Mouse (Mus musculus) thymus, postnatal 36 days (tissue): ENCODE measurements around the gene Pilra.

Experiments used
- DNase-seq, 2 experiments: peaks; one replicate each; pipeline ENCODE4 v3.0.0; 2022; ENCODE audit warnings: mixed read lengths in 2 of 2

Gene Pilra

DNA sequence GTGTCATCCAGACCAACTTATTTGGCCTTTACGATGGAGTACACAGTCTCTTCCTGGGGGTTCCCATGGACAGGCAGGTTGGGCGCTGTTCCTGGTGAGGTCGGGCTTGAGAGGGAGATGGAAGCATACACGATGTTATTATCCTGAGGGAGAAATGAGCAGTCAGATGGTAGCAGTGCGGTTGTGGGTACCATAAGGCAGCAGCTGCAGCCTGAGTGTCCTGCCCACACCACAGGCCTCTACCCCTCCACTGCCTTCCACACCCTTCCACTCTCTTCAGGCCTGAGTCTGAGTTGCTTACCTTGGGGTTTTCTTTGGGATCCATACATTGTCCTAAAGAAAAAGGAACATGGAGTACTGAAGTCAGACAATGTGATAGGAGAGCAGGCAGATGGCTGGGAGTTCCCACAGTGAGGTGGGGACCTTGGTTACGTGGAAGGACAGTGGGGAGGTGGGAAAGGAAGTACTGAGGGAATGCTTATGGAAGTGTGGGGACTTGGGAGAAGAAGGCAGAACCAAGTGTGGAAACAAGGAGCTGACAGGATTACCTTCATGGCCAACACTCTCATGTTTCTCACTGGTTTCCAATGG lies 12.5 kb downstream of the Pilra start:
- no peak for DNase-seq

- DNase-seq, result no peak
Measured at GRCm38 (mm10) chr5:137822602-137823001, 13.5 kb downstream of the Pilra start.

- DNase-seq, result no peak
Measured at GRCm38 (mm10) chr5:137822126-137822525, 14.0 kb downstream of the Pilra start.

DNA sequence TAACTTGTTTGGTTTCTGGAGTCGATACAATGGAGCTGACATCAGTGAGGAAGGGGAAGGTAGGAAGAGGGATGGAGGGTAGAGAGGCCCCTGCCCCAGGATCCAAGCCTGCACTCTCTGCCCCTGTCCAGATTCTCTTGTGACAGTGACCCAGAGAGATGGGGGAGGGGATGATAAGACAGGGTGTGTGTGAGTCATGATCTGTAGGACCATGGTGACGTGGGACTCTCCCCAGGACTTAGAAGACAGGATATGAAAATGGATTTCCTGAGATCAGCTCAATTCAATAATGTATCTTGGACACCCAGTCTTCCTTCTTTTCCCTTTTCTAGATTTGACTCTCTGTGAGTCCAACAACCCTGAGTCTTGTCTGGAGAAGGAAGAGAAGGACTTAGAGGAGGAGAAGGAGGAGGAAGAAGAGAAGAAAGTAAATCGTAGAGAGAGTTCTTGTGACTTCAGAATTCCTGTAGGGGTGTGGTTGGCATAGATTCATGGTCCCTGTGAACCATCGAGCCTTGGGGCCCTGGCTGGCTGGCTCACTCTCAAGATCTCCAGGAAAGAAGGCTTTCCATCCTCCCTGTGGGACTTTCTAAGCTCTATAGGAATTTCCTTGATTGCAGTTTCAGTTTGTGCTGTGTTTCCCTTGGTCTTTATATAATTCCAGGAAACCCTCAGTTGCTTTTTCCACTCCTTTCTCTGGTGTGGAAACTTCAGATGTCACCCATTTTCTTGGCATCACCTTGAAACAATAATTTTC lies 18.4 kb downstream of the Pilra start:
- no peak for DNase-seq

- no peak for DNase-seq
Measured at GRCm38 (mm10) chr5:137808316-137808715, 27.8 kb downstream of the Pilra start.

DNA sequence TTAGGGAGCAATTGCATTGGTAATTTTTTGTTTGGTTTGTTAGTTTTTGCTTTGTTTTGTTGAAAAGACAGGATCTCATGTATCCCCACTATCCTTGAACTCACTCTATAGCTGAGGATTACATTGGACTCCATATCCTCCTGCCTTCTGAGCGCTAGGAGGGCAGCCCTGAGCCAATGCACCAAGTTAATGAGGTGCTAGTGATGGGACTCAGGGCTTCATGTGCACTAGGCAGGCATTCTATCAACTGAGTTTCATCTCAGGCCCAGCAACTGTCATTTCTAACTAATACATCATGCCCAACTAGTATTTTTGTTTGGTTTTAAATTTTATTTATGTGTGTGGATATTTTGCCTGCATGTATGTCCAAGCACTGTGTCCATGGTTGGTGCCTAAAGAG lies 29.9 kb downstream of the Pilra start:
- no peak for DNase-seq

DNA sequence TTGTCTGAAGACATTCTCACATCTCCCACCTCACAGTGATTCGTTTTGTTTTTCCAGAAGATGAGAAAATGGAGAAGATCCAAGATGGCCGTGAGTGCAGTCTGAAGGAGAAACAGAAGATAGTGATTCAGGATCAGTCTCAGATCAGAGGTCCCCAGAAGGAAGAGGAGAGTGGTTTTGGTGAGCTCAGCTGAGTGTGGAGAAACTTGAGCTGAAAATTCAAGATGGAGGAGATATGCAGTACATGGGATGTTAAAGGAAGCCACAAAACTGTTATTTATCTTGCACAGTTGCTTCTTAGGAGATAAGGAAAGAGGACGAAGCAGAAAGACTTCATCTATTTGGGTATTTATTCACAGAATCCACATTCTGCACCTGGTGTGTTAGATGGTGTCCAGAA lies 35.2 kb downstream of the Pilra start:
- no peak for DNase-seq

- no peak for DNase-seq
Measured at GRCm38 (mm10) chr5:137796606-137797005, 39.5 kb downstream of the Pilra start.

- no peak for DNase-seq
Measured at GRCm38 (mm10) chr5:137791553-137791952, 44.5 kb downstream of the Pilra start.

- no peak for DNase-seq
Measured at GRCm38 (mm10) chr5:137788946-137789531, 47.0 kb downstream of the Pilra start.

GRCm38 (mm10) chr5:137788171-137788570 lies 47.9 kb downstream of the Pilra start:
- peak; percentile 20 to 62 for DNase-seq

- peak; percentile 95 to 97 for DNase-seq
Measured at GRCm38 (mm10) chr5:137787151-137787928, 48.7 kb downstream of the Pilra start, which contains the start of the genes Mepce and Zcwpw1. Gene Mepce, minus strand, starts transcription at chr5:137787655. Gene Zcwpw1, plus strand, starts transcription at chr5:137787798.

- DNase-seq, result peak; percentile 98 to 99
Measured at GRCm38 (mm10) chr5:137786109-137786942, 49.8 kb downstream of the Pilra start.

DNA sequence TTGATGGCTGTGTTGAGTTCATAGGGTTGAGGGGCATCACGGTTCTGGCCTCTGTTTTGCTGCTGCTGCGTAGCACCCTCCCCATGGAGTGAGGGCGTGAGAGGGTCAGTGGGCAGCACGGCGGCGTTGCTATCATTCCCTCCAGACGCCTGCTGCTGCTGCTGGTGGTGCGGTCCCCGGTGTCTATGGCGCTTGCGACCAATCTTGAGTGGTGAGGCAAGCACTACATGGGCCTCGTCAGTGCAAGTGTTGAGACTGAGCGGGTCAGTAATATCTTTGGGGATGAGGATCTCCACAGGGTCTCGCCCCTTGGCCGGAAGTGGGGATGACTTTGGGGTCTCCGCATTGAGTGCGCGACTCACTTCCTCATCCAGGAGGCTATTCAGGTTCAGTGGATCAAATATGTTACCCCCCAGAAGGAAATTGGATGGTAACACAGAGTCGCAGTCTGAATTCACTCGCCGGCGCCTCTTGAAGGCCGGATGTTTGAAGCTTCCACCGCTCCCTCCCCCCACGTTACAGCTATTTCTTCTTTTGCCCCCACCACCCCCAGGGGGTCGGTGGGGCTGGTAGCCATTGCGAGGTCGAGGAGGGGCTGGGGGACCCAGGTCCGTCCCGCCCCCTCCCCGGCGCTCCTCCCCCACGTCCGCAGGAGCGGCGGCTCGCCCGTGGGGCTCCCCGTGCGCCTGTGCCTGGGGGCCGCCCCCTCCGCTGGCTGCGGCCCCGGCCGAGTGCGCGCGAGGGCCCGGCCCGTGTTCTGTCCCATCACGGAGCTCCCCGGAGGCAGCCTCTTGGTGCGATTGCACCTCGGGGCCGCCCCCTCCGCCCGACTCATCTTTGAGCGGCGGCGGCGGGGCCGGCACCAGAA lies 50.7 kb downstream of the Pilra start:
- DNase-seq, result peak in 1 of 2 experiments; percentile 80

DNA sequence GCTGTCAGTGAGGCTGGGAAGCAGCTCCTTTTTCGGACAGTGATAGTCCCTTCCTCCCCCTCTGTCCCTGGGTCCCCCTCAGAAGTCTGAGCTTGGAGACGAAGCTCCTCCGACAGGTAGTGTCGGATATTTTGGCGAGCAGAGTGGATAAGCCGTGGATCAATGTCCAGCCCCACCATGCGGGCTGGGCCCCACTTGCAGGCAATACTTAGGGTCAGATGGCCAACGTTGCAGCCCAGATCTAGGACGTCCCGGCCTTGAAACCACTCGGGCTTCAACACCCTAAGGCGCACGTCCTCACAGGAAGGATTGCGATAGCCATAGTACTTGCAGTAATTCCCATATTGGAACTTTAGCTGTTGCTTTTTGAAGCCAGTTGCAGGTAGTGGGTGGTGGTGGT lies 51.5 kb downstream of the Pilra start:
- peak in 1 of 2 experiments; percentile 40 for DNase-seq

GRCm38 (mm10) chr5:137783901-137784540 lies 52.1 kb downstream of the Pilra start:
- DNase-seq, result no peak

DNA sequence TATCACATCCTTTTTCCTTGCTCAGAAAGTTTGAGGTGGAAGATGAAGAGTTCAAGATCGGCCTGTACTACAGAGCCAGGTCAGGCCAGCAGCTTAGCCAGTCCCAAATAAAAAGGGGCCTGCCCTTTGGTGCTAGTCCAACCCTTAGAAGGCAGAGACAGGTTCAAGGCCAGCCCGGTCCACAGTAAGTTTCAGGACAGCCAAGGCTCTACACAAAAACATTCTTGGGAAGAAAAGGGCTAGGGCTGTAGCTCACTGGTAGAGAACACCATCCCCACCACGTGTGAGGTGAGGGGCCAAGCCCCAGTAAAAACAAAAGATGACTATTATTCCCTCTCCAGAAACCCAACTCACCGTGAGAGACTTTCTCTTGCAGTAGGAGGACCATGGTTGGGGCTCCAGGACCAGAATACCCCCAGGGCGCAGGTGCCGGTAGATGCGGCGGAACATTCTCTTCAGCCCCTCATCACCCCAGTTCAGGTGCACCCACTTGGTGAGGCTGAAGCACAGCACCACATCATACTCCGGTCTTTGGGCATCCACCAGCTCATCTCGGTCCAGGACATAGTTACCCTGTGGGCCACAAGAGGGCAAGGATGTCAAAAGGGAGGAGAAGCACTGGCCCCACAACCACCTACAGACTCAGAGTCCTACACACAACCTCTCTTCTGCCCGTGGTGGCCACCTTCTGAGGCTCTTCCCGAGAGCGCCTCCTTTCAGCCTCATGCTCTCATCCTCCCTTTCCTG lies 53.1 kb downstream of the Pilra start:
- DNase-seq, result no peak

GRCm38 (mm10) chr5:137781661-137782060 lies 54.4 kb downstream of the Pilra start:
- no peak for DNase-seq

DNA sequence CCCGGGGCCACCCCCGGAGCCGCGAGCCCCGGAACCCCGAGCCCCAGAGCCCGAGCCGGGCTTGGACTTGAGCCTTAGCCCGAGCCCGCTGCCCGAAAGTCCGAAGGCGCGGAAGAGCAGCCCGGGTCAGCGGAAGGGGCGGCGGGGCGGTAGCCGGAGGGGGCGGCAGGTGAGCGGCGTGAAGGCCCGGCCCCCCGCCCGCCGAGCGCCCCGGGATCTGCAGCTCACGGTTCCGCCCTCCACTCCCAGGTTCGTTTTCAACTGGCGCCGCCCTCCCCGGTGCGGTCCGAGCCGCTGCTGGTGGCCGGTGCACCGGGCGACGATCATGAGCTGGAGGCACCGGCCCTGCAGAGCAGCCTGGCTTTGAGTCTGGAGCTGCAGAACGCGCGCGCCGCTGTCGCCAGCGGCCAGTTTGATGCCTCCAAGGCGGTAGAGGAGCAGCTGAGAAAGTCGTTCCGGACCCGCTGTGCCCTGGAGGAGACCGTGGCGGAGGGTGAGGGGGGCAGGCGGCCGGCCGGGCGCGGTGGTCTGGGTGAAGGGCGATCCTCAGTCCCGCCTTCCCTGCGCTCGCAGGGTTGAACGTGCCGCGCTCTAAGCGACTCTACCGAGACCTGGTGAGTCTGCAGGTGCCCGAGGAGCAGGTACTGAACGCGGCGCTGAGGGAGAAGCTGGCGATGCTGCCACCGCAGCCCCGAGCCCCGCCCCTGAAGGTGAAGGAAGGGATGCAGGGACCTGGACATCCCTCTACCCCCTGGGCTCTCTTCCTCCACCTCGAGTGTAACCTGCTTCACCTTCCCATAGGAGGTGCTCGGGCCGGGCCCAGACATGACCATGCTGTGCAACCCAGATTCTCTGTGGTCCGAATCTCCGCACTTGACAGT lies 56.8 kb downstream of the Pilra start:
- DNase-seq, result peak; percentile 46 to 63
